Mouse (Mus musculus): ENCODE results near the gene Olfr459.

The Olfr459 gene

GRCm38 (mm10) chr6:41775077-41775476 is at the start of gene Olfr459:
Gene Olfr459 (minus strand): TSS chr6:41775177.
- in situ Hi-C loops (cut with MboI) = no loop called here

DNA sequence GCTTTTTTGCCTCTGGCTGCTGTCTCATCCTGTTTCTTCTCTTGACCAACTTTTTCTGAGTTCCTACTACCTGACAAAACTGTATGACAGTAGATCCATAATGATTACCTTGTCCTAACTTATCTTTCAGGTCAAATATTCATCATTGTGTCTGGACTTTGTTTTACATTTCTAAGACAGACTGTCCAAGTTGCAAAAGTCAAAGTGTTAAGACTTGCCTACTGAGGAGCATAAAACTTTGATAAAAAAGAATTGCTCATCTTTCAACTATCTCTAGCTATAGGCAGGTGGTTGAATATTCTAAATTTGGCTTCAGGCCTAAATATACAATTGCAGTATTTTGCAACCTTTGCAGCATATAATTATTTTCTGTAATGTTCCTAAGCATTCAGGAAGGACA is 49.1 kb upstream of the Olfr459 start:
- in situ Hi-C loops (cut with MboI) = no loop called here

DNA sequence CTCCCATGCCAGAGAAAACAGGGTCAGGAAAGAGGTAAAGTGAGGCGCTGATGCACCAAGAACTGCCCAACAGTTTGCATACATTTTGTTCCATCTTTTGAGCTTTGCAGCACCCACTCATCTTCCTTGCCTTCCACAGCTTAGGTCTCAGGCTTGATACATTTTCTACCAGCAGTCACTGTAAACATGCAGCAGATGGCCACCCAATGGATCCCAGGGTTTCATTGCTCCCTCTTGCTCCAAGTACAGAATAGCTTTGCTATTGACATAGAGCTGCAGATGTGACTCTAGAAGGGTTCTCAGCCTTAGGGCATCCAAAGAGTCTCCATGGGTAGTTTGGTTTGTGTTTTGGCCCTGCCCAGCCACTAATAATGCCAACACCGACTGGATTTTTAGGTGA is 11.7 kb upstream of the Olfr459 start:
- in situ Hi-C loops (cut with MboI) = no loop called here

DNA sequence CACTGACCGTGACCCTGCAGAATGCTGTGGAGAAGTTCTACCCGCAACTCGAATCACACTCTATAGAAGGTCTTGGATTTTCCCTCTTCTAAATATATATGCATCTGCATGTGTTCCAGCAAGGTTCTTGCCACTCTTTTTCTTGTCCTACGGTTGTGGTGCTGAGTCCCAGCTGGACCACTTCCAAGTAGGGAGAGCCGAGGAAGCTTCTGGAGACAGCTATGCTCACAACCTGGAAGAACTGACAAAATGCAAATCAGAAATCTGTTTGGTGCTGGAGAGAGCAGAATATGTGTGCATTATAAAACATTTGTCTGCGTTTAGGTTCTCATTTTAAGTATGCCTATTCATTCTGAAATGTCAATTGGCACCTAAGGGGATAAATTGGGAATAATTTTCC is 744 bp upstream of the Olfr459 start:
- in situ Hi-C loops (cut with MboI) = no loop called here

DNA sequence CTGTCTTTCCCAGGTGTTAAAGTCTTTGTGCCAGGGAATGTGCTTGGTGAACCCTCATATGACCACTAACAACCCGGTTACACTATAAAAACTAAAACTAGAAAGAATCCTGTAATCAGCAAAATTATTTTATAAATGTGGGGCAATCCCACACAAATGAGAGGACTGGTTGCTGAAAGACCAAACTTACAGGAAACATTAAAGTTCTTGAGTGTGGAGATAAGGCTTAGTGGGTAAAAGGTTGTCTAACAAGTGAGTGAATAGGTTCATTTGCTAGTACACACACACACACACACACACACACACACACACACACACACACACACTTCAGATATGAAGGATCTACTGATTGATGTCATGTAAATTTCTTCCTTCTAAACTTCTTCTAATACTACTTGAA is 5.1 kb downstream of the Olfr459 start:
- in situ Hi-C loops (cut with MboI) = no loop called here

- in situ Hi-C loops (cut with MboI) = no loop called here
These were observed 10.7 kb downstream of the Olfr459 start for GRCm38 (mm10) chr6:41764306-41764705.

DNA sequence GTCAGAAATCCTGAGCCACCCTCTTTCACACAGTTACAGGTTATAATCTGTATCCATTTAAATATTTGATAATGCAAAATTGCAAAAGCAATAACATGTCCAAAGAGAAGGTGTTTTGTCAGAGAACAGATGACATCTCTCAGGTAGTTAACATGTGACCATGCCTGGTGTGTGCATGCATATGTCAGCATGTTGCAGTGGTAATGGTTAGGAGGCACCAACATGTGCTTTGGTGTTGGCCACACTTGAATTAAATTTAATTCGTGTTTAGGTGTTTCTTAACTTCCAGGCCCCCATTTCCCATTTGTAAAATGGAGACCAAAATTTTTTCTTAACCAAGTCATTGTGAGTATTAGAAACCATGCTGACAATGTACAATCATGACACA is 12.6 kb downstream of the Olfr459 start:
- in situ Hi-C loops (cut with MboI) = no loop called here

GRCm38 (mm10) chr6:41761702-41762369 is 13.1 kb downstream of the Olfr459 start:
- in situ Hi-C loops (cut with MboI) = no loop called here

GRCm38 (mm10) chr6:41759618-41760017 is 15.4 kb downstream of the Olfr459 start:
- in situ Hi-C loops (cut with MboI) = no loop called here

- in situ Hi-C loops (cut with MboI) = no loop called here
These were observed 16.6 kb downstream of the Olfr459 start for GRCm38 (mm10) chr6:41758421-41758820.

DNA sequence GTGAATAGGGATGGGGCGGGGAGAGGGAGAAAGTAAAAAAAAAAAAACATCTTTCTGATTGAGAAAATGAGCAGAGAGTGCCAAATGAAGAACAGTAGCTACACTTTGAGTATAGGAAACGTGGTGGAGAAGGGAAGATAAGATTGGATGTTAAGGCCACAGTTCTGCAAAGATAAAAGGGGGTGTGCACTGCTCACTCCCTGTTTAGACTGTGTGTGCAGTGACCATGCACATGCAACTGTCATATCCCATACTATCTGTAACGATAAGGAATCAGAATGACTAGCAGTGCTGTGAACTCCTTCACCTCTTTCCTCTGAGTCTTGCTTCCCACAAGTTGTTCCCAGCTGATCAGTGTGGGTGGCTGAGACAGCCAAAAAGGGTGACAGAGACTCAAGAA is 17.8 kb downstream of the Olfr459 start:
- in situ Hi-C loops (cut with MboI) = no loop called here

- in situ Hi-C loops (cut with MboI) = no loop called here
These were observed 20.4 kb downstream of the Olfr459 start for GRCm38 (mm10) chr6:41754626-41755025.

GRCm38 (mm10) chr6:41744664-41745392 is 30.1 kb downstream of the Olfr459 start:
- in situ Hi-C loops (cut with MboI) = no loop called here

DNA sequence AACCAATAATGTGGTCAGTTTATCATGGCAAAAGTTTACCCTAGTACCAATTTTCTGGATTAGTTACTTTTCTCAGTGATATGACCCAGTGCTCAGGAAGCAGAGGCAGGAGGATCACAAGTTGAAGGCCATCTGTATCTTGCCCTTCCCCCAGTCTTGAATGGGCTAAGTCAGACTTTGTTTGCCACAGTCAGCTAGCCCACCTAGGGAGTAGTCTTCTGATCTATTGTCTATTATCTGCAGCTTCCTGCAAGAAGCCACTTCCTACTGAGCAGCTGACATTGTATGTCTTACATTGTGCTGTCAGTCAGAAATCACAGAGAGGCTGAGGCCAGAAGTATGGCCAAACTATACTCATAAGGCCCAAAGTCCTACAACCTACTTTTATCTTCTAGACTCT is 33.9 kb downstream of the Olfr459 start:
- in situ Hi-C loops (cut with MboI) = no loop called here

DNA sequence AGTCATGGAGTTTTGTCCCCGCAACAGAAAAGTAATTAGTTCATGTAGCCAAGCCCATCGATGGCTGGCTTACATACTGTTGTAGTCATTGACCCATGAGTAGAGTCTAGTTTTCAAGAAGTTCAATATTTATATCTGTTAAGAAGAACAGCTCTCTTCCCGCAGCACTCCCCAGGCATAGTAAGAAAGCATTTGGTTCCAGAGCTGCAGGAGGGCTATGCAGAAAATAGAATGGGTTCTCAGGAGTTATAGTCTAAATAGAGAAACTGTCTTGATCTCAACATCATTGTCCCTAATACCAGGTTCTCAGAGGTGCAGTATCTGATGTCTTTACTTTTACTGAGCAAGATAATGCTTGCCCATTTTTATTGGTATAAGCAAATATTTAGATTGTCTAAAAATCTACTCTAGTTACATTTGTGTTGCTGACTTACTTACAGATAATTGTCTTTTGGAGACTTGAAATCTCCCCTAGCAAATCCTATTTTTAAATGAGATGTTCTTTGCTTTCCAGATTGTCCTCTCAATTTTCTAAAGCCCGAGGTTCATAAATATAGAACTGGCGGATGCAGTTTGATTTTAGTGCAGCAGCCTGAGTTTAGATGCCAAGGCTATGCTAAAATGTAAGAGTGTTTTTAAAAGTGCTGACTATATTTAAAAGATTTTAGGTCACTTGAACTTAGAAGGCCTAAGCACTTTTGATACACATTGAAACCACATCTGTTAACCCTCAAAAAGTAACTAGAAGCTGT is 40.1 kb downstream of the Olfr459 start:
- in situ Hi-C loops (cut with MboI) = no loop called here

DNA sequence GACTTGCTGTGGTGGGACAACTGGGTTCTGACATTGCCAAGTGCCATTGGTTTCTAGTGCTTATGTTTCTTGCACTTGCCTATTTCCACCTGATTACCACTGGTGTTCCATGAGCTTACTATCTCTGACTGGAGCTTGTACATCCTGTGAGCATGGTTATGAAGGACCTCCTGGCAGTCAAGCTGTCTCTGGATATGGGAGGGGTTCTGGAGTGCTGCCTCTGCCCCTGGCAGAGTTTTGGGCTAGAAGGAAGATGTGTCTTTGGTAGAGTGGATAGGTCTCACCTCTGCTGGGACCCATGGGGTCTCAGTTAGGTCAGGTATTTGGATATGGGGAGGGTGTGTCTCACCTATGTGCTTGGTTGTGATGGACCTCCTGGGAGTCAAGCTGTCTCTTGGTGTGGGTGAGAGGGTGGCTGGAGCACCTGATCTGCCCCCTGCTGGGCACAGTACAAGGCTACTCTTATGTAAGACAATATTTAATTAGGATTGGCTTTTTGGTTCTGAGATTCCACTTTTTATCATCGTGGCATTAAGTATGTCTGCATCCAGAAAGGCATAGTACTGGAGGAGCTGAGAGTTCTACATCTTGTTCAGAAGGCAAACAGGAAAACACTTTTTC is 46.9 kb downstream of the Olfr459 start:
- in situ Hi-C loops (cut with MboI) = no loop called here

DNA sequence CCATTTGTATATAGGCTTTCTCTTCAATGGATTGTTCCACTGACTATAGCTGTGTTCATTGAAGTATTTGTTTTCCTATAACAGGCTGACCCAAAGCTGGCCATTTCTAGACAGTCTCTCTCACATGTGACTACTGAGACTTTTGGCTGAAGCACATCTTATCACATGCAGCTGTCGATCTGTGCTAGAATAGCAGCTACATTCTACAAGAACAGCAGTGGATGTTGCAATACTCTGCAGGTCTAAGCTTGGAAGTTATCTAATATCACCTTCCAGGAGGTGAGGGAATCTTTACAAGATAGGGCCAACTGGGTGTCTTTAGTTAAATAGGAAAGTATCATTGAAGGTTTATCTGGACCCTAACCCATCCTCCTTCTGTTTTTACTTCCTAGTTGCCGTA is 53.5 kb downstream of the Olfr459 start:
- in situ Hi-C loops (cut with MboI) = no loop called here

All from mature B cell (primary cell).